Mouse (Mus musculus) intestine, postnatal 0 days (tissue): Measurements from ENCODE around the gene Dnajb13. TPM values are rescaled to one million over a fixed set of nuclear protein-coding genes. Genes with fewer than 3 reads are reported as not detected.
"Not testable (repeated sequence)": the region's sequence is repeated elsewhere in the genome, so short reads cannot be mapped to it uniquely, and the experiment has no call there.

ENCODE experiments used
- ATAC-seq: fragments of 200-750 bp; cut with Nextera tagmentation; 2 replicates; pipeline ENCODE4 v1.8.0; 2017; ENCODE audit warnings: mild to moderate bottlenecking, moderate TSS enrichment, moderate library complexity
- H3K27ac ChIP-seq: fragments of 300-500 bp; sonication (generic); 2 replicates; pipeline ENCODE4 v1.5.1; 2014; ENCODE audit warnings: mild to moderate bottlenecking, low read depth, low read length, moderate library complexity
- H3K27me3 ChIP-seq: fragments of 300-500 bp; sonication (generic); replicated peaks from 2 replicates; pipeline ENCODE4 v1.6.1; 2014; ENCODE audit warnings: low read length, mixed read lengths; ENCODE audit not compliant: control insufficient read depth, insufficient read depth
- H3K36me3 ChIP-seq: fragments of 300-500 bp; sonication (generic); 2 replicates; pipeline ENCODE4 v1.6.1; 2014; ENCODE audit warnings: mild to moderate bottlenecking, moderate library complexity; ENCODE audit not compliant: control insufficient read depth, insufficient read depth
- H3K4me1 ChIP-seq: fragments of 300-500 bp; sonication (generic); replicated peaks from 2 replicates; pipeline ENCODE4 v1.6.1; 2014; ENCODE audit warnings: antibody characterized with exemption, low read length, mixed read lengths; ENCODE audit not compliant: control insufficient read depth, insufficient read depth
- H3K4me2 ChIP-seq: fragments of 300-500 bp; sonication (generic); replicated peaks from 2 replicates; pipeline ENCODE4 v1.6.1; 2014; ENCODE audit warnings: low read depth, mild to moderate bottlenecking, moderate library complexity
- H3K4me3 ChIP-seq: fragments of 300-500 bp; sonication (generic); 2 replicates; pipeline ENCODE4 v1.5.1; 2014; ENCODE audit warnings: low read depth, low read length
- H3K9ac ChIP-seq: fragments of 300-500 bp; sonication (generic); 2 replicates; pipeline ENCODE4 v1.6.1; 2014; ENCODE audit warnings: mild to moderate bottlenecking, low read depth, low read length
- H3K9me3 ChIP-seq: fragments of 300-500 bp; sonication (generic); 2 replicates; pipeline ENCODE4 v1.6.1; 2016; ENCODE audit warnings: mixed run types; ENCODE audit not compliant: control insufficient read depth
- CTCF ChIP-seq: sonication (generic); IDR thresholded peaks from 2 replicates; pipeline ENCODE4 v1.5.1; 2016; ENCODE audit warnings: low read depth, mild to moderate bottlenecking, control low read depth, antibody characterized with exemption, moderate library complexity
- WGBS: fragments of 180-500 bp; shearing (Covaris S2); extraction: QIAGEN DNeasy Blood & Tissue Kit; methylation state at CpG from one replicate; pipeline ENCODE4 v1.1.7; 2014; 5-methylcytosine and 5-hydroxymethylcytosine counted together
- polyA plus RNA-seq: library from polyadenylated mRNA; unstranded; fragments of >200 nt; fragmentation: Nextera tagmentation; extraction: Ambion mirVana; gene quantifications from 2 replicates; pipeline ENCODE4 v1.2.1, GENCODE M21; 2015

Dnajb13 gene
- polyA plus RNA-seq, 1 experiment from 2014 or later, result 0.17 TPM

- ATAC-seq, result peak; percentile 71
- H3K27ac ChIP-seq, result peak overlapping the region; percentile 75
- TF ChIP-seq CTCF, result peak; percentile 30
- no peaks in the 10 kb centered on the region for H3K27me3 ChIP-seq
- H3K4me2 ChIP-seq, result peak overlapping the region; percentile 81
- H3K4me3 ChIP-seq, result peak overlapping the region; percentile 67
- H3K36me3 ChIP-seq, result peaks cover 12% of the 10 kb centered on the region; the same call in 1 of the 2 replicates
- 4% methylated on average over 35 of the region's 36 CpGs for WGBS
- no peaks in the 10 kb centered on the region for H3K4me1 ChIP-seq
- no peaks in the 10 kb centered on the region for H3K9me3 ChIP-seq
- peak overlapping the region; percentile 65 for H3K9ac ChIP-seq
Observed at GRCm38 (mm10) chr7:100492391-100493116, 22.2 kb downstream of the Dnajb13 start.

- Histone ChIP-seq H3K27ac (no peak overlapping the region), H3K4me3 (no peak overlapping the region), H3K9me3 (no peaks in the 10 kb centered on the region), H3K36me3 (no peaks in the 10 kb centered on the region), H3K4me1 (no peaks in the 10 kb centered on the region), H3K27me3 (no peaks in the 10 kb centered on the region), H3K4me2 (no peak overlapping the region), H3K9ac (no peak overlapping the region)
- ATAC-seq, result no peak
- 44% methylated on average over 10 of the region's 10 CpGs for WGBS
- TF ChIP-seq CTCF, result no peak
Observed at GRCm38 (mm10) chr7:100488474-100489048, 26.2 kb downstream of the Dnajb13 start.

- Histone ChIP-seq H3K4me3 (no peak overlapping the region), H3K4me2 (no peak overlapping the region), H3K27me3 (no peaks in the 10 kb centered on the region), H3K4me1 (no peaks in the 10 kb centered on the region), H3K9me3 (no peaks in the 10 kb centered on the region), H3K27ac (no peak overlapping the region), H3K9ac (no peak overlapping the region), H3K36me3 (no peaks in the 10 kb centered on the region)
- 66% methylated on average over 2 of the region's 2 CpGs for WGBS
- TF ChIP-seq CTCF, result no peak
- ATAC-seq, result no peak
Observed at GRCm38 (mm10) chr7:100487301-100487700, 27.5 kb downstream of the Dnajb13 start.

- Histone ChIP-seq H3K27me3 (no peaks in the 10 kb centered on the region), H3K4me3 (no peak overlapping the region), H3K9ac (no peak overlapping the region), H3K27ac (no peak overlapping the region), H3K4me1 (no peaks in the 10 kb centered on the region), H3K9me3 (no peaks in the 10 kb centered on the region), H3K36me3 (no peaks in the 10 kb centered on the region), H3K4me2 (no peak overlapping the region)
- 83% methylated on average over 5 of the region's 5 CpGs for WGBS
- no peak for ATAC-seq
- TF ChIP-seq CTCF, result no peak
Observed at GRCm38 (mm10) chr7:100484493-100484892, 30.3 kb downstream of the Dnajb13 start.

GRCm38 (mm10) chr7:100482046-100482445, 32.7 kb downstream of the Dnajb13 start:
- H3K27me3 ChIP-seq, ATAC-seq, H3K9me3 ChIP-seq, H3K9ac ChIP-seq, H3K4me2 ChIP-seq, H3K4me1 ChIP-seq, H3K27ac ChIP-seq, H3K4me3 ChIP-seq, H3K36me3 ChIP-seq: not testable (repeated sequence)
- 84% methylated on average over 2 of the region's 2 CpGs for WGBS

- H3K9ac ChIP-seq, result no peak overlapping the region
- no peak overlapping the region for H3K4me2 ChIP-seq
- no peaks in the 10 kb centered on the region for H3K4me1 ChIP-seq
- no peak for ATAC-seq
- WGBS, result 84% methylated on average over 17 of the region's 17 CpGs
- H3K9me3 ChIP-seq, result no peaks in the 10 kb centered on the region
- no peaks in the 10 kb centered on the region for H3K36me3 ChIP-seq
- H3K27ac ChIP-seq, result no peak overlapping the region
- H3K27me3 ChIP-seq, result no peaks in the 10 kb centered on the region
- TF ChIP-seq CTCF, result no peak
- no peak overlapping the region for H3K4me3 ChIP-seq
Observed at GRCm38 (mm10) chr7:100480175-100480574, 34.6 kb downstream of the Dnajb13 start.
